ENCODE assay signal across 7 mouse cellular contexts in genomic region chr5:102069051-102069766, GRCm38 (mm10). TPM values are rescaled to one million over a fixed set of nuclear protein-coding genes. Genes with fewer than 3 reads are reported as not detected.
DNase-seq lines count a peak whose midpoint lies in the region; ATAC-seq lines count a peak whose summit lies in the region.

No protein-coding gene starts in this region.

- H3K9ac ChIP-seq in hindbrain, embryonic 15.5 days, result peak overlapping the region; percentile 94

- peak overlapping the region; percentile 98 for H3K27ac ChIP-seq in hindbrain, embryonic 15.5 days (replicated peaks)
- peak overlapping the region; percentile 100 for H3K27ac ChIP-seq in limb, embryonic 10.5 days

- under 1% methylated on average over 67 of the region's 92 CpGs for WGBS in hindbrain, embryonic 15.5 days
- WGBS in limb, embryonic 10.5 days, result 3% methylated on average over 75 of the region's 92 CpGs

- H3K4me2 ChIP-seq in hindbrain, embryonic 15.5 days, result peak overlapping the region; percentile 65

- peak overlapping the region; percentile 76 for H3K4me3 ChIP-seq in hindbrain, embryonic 15.5 days
- peak overlapping the region; percentile 98 for H3K4me3 ChIP-seq in limb, embryonic 10.5 days

- H3K36me3 ChIP-seq in hindbrain, embryonic 15.5 days, result no peaks in the 10 kb centered on the region
- H3K36me3 ChIP-seq in limb, embryonic 10.5 days, result peaks cover 25% of the 10 kb centered on the region

- H3K4me1 ChIP-seq in hindbrain, embryonic 15.5 days (replicated peaks), result peaks cover 57% of the 10 kb centered on the region
- H3K4me1 ChIP-seq in limb, embryonic 10.5 days, result peaks cover 44% of the 10 kb centered on the region

- no peaks in the 10 kb centered on the region for H3K27me3 ChIP-seq in hindbrain, embryonic 15.5 days
- no peaks in the 10 kb centered on the region for H3K27me3 ChIP-seq in limb, embryonic 10.5 days (ENCODE audit: low read depth, poor library complexity, severe bottlenecking)

- ATAC-seq in frontal cortex, adult (ENCODE audit: low TSS enrichment), result peak; percentile 55
- ATAC-seq in hindbrain, embryonic 15.5 days (ENCODE audit: low FRiP score, low read depth), result peak; percentile 72
- peak; percentile 37 for ATAC-seq in megakaryocyte progenitor cell, adult 5-6 weeks (replicated peaks; ENCODE audit: poor library complexity)

- H3K9me3 ChIP-seq in hindbrain, embryonic 15.5 days, result no peaks in the 10 kb centered on the region
- no peaks in the 10 kb centered on the region for H3K9me3 ChIP-seq in limb, embryonic 10.5 days (replicated peaks)

- peak; percentile 75 for DNase-seq in adrenal gland, postnatal 10 days
- DNase-seq in cerebellum, postnatal 10 days, result peak; percentile 79 to 82
- peak; percentile 79 for DNase-seq in limb, embryonic 10.5 days (ENCODE audit: low spot score)
- peak; percentile 54 for DNase-seq in right cerebral cortex, postnatal 4 days

RNA-seq across cellular contexts. Expression of gene Wdfy3, which starts 0.5 kb away (rescaled TPM):
- 10 to 100 TPM; 36.0 to 49.3 TPM for total RNA-seq in adrenal gland, postnatal 10 days (2021)
- polyA plus RNA-seq in hindbrain, embryonic 15.5 days (2015; fragmentation: Nextera tagmentation; extraction: Ambion mirVana), result 27.4 and 29.8 TPM in 2 replicates
- 14.8 and 15.8 TPM in 2 replicates for polyA plus RNA-seq in limb, embryonic 10.5 days (2016; fragmentation: Nextera tagmentation; extraction: Ambion mirVana)
- 9.5 and 10.9 TPM in 2 replicates for total RNA-seq in megakaryocyte progenitor cell, adult 5-6 weeks (2015)
- 5.4 and 5.9 TPM in 2 replicates for total RNA-seq in megakaryocyte progenitor cell, adult 5-6 weeks (2017)

Comparison
In these comparisons a context has a peak if more than half of its experiments do, and no peak if none do; other contexts are left out.
1. Peak in every context shown above with its lines: DNase-seq, ATAC-seq, H3K4me3 ChIP-seq and H3K27ac ChIP-seq.